9 mouse cellular contexts compared by ENCODE assay signal in the genomic region with DNA sequence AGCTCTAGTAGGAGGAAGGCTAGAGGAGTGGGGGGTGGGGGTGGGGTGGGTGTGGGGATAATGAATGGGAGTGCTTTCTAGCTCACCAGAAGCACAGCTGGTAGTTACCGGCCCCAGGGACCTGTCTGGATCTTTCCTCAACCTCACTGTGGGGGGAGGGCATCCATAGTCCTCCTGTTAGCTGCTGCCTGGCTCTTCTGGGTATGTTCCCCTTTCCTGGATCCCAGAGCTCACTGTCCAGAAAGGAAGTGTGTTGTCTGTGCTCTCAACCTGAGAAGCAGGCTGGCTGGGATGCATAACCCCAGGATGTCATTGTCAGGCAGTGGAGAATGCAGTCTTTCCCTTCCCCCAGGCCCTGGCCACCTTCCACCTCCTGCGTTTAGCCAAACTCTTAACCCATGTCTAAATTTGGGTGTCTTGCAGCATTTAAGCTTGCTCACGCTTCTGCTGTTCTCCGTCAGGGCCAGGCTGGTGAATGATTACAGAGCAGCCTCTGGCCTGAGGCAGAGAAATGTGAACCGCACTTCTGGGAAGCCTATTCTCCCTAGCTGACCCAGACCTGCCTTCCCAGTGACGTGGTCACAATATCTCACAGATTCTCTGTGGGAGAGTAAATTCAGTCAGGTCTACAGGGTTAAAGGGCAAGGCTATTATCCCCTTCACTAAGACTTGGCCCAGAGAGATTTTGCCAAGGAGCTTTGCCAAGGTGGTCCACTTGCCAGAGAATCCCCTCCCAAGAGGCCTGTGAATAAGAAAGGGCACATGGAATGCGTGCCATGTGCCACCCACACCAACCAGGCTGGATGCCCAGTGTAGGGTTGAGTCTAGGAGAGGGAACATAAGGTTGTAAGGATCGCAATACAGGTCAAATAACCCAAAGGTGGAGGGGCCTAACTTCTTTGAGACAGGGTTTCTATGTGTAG. TPM values are rescaled to one million over a fixed set of nuclear protein-coding genes. Genes with fewer than 3 reads are reported as not detected.
A peak's percentile ranks its signal among the peaks of the same experiment; 100 is the strongest.
DNase-seq lines count a peak whose midpoint lies in the region; ATAC-seq lines count a peak whose summit lies in the region.
"Had no signal": no experiment of that assay in that cellular context is flagged by ENCODE, and none has a peak within 500 bp of the region (broad histone marks: within the 10 kb centered on the region; RNA-seq: fewer than 3 reads in every experiment).

No protein-coding gene starts in this region.

- no peaks in the 10 kb centered on the region for H3K36me3 ChIP-seq in hindbrain, embryonic 14.5 days (replicated peaks; ENCODE audit: control insufficient read depth, insufficient read depth)
- H3K36me3 ChIP-seq: liver, embryonic 13.5 days had no signal

- peaks cover 22% of the 10 kb centered on the region for H3K4me1 ChIP-seq in hindbrain, embryonic 14.5 days (replicated peaks; ENCODE audit: control insufficient read depth, insufficient read depth, low read length)

- H3K4me3 ChIP-seq in hindbrain, embryonic 14.5 days (replicated peaks; ENCODE audit: low read length), result no peak overlapping the region
- H3K4me3 ChIP-seq: liver, embryonic 13.5 days had no signal

- ATAC-seq in hindbrain, embryonic 14.5 days (ENCODE audit: low FRiP score), result peak; percentile 34; the same call in 1 of the 2 replicates
- ATAC-seq in CD4-positive, CD25-positive, alpha-beta regulatory T cell, adult 4 months, result no peak

- no peaks in the 10 kb centered on the region for H3K9me3 ChIP-seq in hindbrain, embryonic 14.5 days (ENCODE audit: control insufficient read depth, low read length)
- H3K9me3 ChIP-seq: liver, embryonic 13.5 days had no signal

- DNase-seq in ovary, postnatal 14 days (ENCODE audit: low spot score), result peak; percentile 15
- DNase-seq in ovary, postnatal 10 days (ENCODE audit: low spot score), result no peak
- peak; percentile 11 for DNase-seq in forelimb bud, embryonic 11.5 days (ENCODE audit: low read depth, low spot score)
- no peak for DNase-seq in hindbrain, embryonic 14.5 days (ENCODE audit: low spot score)
- DNase-seq in mesoderm, embryonic 11.5 days (ENCODE audit: low read depth, low spot score), result peak; percentile 43
- DNase-seq in thymus, adult 18-20 months, result no peak
- no peak for DNase-seq in cerebellum, adult 9-10 months
- DNase-seq: liver, embryonic 13.5 days had no signal

- H3K4me2 ChIP-seq in hindbrain, embryonic 14.5 days (replicated peaks), result no peak overlapping the region
- H3K4me2 ChIP-seq: liver, embryonic 13.5 days had no signal

- H3K9ac ChIP-seq in hindbrain, embryonic 14.5 days, result no peak overlapping the region
- H3K9ac ChIP-seq: liver, embryonic 13.5 days had no signal

- WGBS in hindbrain, embryonic 14.5 days, result 28% methylated on average over 8 of the region's 8 CpGs

- H3K27ac ChIP-seq in hindbrain, embryonic 14.5 days, result no peak overlapping the region
- H3K27ac ChIP-seq: liver, embryonic 13.5 days had no signal

- peaks cover 15% of the 10 kb centered on the region; the same call in 1 of the 2 replicates for H3K27me3 ChIP-seq in hindbrain, embryonic 14.5 days (ENCODE audit: control insufficient read depth, insufficient read depth, low read length)

RNA-seq across cellular contexts. Expression of gene Dysf, which starts 2.2 kb away (rescaled TPM):
- 3.3 TPM in 2 replicates for polyA plus RNA-seq in hindbrain, embryonic 14.5 days (2014; fragmentation: Nextera tagmentation; extraction: Ambion mirVana)
- polyA plus RNA-seq in CD4-positive, CD25-positive, alpha-beta regulatory T cell, adult 4 months (2017; shearing (Covaris generic)), result not detected

Comparison
In these comparisons a context has a peak if more than half of its experiments do, and no peak if none do; other contexts are left out.
1. DNase-seq: peak in ovary, postnatal 14 days (single experiment), forelimb bud, embryonic 11.5 days (single experiment) and mesoderm, embryonic 11.5 days (single experiment); none in ovary, postnatal 10 days (single experiment), hindbrain, embryonic 14.5 days (single experiment), thymus, adult 18-20 months (0 of 2) and cerebellum, adult 9-10 months (single experiment).